In the genomic region with DNA sequence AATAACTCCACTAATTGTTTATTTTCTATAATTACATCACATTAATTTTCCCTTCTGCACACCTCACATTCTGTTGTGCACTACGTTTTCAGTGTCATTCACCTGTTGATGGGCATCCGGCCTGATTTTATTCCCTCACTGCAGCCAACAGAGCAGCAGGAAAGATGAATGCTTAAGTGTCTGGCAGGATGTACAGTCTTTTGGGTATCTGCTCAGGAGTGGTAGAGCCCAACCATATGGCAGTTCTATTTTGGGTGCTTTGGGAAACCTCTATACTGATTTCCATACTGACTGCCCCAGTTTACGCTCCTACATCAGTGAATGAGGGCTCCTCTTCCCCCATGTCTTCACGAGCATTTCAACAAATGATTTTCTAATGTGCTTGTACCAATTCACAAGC, we compare ENCODE assay signal across 24 mouse cellular contexts.
DNase-seq lines count a peak whose midpoint lies in the region; ATAC-seq and TF ChIP-seq lines count a peak whose summit lies in the region.
"Had no signal": no experiment of that assay in that cellular context is flagged by ENCODE, and none has a peak within 500 bp of the region (broad histone marks: within the 10 kb centered on the region; RNA-seq: fewer than 3 reads in every experiment).

No protein-coding gene starts in this region.

- TF ChIP-seq POLR2A in cerebellum, adult 2 months (IDR thresholded peaks at IDR 0.05; ENCODE audit: borderline replicate concordance, insufficient read depth, low read length), result no peak

- no peak for ATAC-seq in forebrain, embryonic 14.5 days
- ATAC-seq: activated CD4-positive, CD25-positive, alpha-beta regulatory T cell, adult 4 months had no signal

- peaks cover 2% of the 10 kb centered on the region; the same call in 1 of the 2 replicates for H3K4me1 ChIP-seq in cerebellum, adult 2 months (ENCODE audit: control insufficient read depth, insufficient read depth, low read length)
- no peaks in the 10 kb centered on the region for H3K4me1 ChIP-seq in forebrain, embryonic 14.5 days (ENCODE audit: control insufficient read depth, insufficient read depth, low read length)
- 0 out of 2 replicates have a peak, but pooled peaks cover 2% of the 10 kb centered on the region for H3K4me1 ChIP-seq in forebrain, embryonic 10.5 days
- H3K4me1 ChIP-seq: heart, embryonic 10.5 days; hindbrain, embryonic 15.5 days; liver, embryonic 13.5 days; midbrain, embryonic 12.5 days; neural tube, embryonic 15.5 days had no signal

- no peaks in the 10 kb centered on the region for H3K9me3 ChIP-seq in forebrain, embryonic 14.5 days (replicated peaks; ENCODE audit: control insufficient read depth, low read length)
- H3K9me3 ChIP-seq in forebrain, embryonic 10.5 days, result no peaks in the 10 kb centered on the region
- H3K9me3 ChIP-seq: embryonic facial prominence, embryonic 13.5 days; heart, embryonic 10.5 days; hindbrain, embryonic 15.5 days; liver, embryonic 13.5 days; midbrain, embryonic 12.5 days; neural tube, embryonic 15.5 days had no signal

- 9% methylated on average over 4 of the region's 4 CpGs for WGBS in cerebellum, adult 2 months
- 73% methylated on average over 4 of the region's 4 CpGs for WGBS in forebrain, embryonic 14.5 days
- 93% methylated on average over 4 of the region's 4 CpGs for WGBS in forebrain, embryonic 10.5 days

- no peak overlapping the region for H3K4me3 ChIP-seq in cerebellum, adult 2 months (replicated peaks; ENCODE audit: insufficient read depth, low read depth, low read length)
- no peak overlapping the region for H3K4me3 ChIP-seq in forebrain, embryonic 14.5 days (ENCODE audit: low read depth, low read length)
- H3K4me3 ChIP-seq in forebrain, embryonic 10.5 days, result no peak overlapping the region
- H3K4me3 ChIP-seq: embryonic facial prominence, embryonic 13.5 days; erythroblast, embryonic 14.5 days; heart, embryonic 10.5 days; hindbrain, embryonic 15.5 days; liver, embryonic 13.5 days; midbrain, embryonic 12.5 days; neural tube, embryonic 15.5 days had no signal

- peak; percentile 7 to 58 for DNase-seq in cerebellum, adult 2 months
- no peak for DNase-seq in cerebellum, adult 11 months
- peak; percentile 43 for DNase-seq in forebrain, embryonic 14.5 days (ENCODE audit: low spot score)
- DNase-seq in forebrain, embryonic 10.5 days (ENCODE audit: extremely low spot score, low spot score), result no peak
- DNase-seq in right cerebral cortex, adult 2 months (ENCODE audit: low spot score in 2 of 2), result peak; percentile 7 to 13
- DNase-seq in right cerebral cortex, postnatal 25 days, result no peak
- peak; percentile 9 to 81 for DNase-seq in left cerebral cortex, postnatal 25 days (ENCODE audit: low spot score in 2 of 2)
- no peak for DNase-seq in layer of hippocampus, postnatal 10 days (ENCODE audit: low spot score in 2 of 2)
- DNase-seq: adrenal gland, adult 8-10 months; embryo, embryonic 11 days; gastrocnemius, postnatal 10 days; heart, postnatal 4 days; kidney, adult 8-10 months; kidney, postnatal 36 days; liver, embryonic 13.5 days; lung, adult 2 months; thymus, postnatal 25 days had no signal

- intact Hi-C loops in left cerebral cortex, postnatal 25 days (cut with DNase I), result loop anchor here (5.0 kb wide), 1 partner anchor 63 kb away; no protein-coding TSS in a partner anchor

- no peak overlapping the region for H3K4me2 ChIP-seq in forebrain, embryonic 14.5 days (ENCODE audit: low read length)
- H3K4me2 ChIP-seq: embryonic facial prominence, embryonic 13.5 days; hindbrain, embryonic 15.5 days; liver, embryonic 13.5 days; midbrain, embryonic 12.5 days; neural tube, embryonic 15.5 days had no signal

- no peak overlapping the region for H3K9ac ChIP-seq in forebrain, embryonic 14.5 days (ENCODE audit: low read length)
- H3K9ac ChIP-seq: embryonic facial prominence, embryonic 13.5 days; hindbrain, embryonic 15.5 days; liver, embryonic 13.5 days; midbrain, embryonic 12.5 days; neural tube, embryonic 15.5 days had no signal

- no peaks in the 10 kb centered on the region for H3K27me3 ChIP-seq in cerebellum, adult 2 months (ENCODE audit: control insufficient read depth, insufficient read depth, low read length)
- no peaks in the 10 kb centered on the region for H3K27me3 ChIP-seq in forebrain, embryonic 14.5 days (replicated peaks; ENCODE audit: control insufficient read depth, insufficient read depth, low read length)
- no peaks in the 10 kb centered on the region for H3K27me3 ChIP-seq in forebrain, embryonic 10.5 days (ENCODE audit: poor library complexity, severe bottlenecking)
- H3K27me3 ChIP-seq: embryonic facial prominence, embryonic 13.5 days; hindbrain, embryonic 15.5 days; liver, embryonic 13.5 days; midbrain, embryonic 12.5 days; neural tube, embryonic 15.5 days had no signal

- H3K36me3 ChIP-seq in forebrain, embryonic 14.5 days (ENCODE audit: control insufficient read depth, insufficient read depth, low read length), result no peaks in the 10 kb centered on the region
- H3K36me3 ChIP-seq in forebrain, embryonic 10.5 days (replicated peaks), result no peaks in the 10 kb centered on the region
- H3K36me3 ChIP-seq: embryonic facial prominence, embryonic 13.5 days; heart, embryonic 10.5 days; hindbrain, embryonic 15.5 days; liver, embryonic 13.5 days; midbrain, embryonic 12.5 days; neural tube, embryonic 15.5 days had no signal

- no peak overlapping the region for H3K27ac ChIP-seq in cerebellum, adult 2 months (ENCODE audit: insufficient read depth, low read length)
- no peak overlapping the region for H3K27ac ChIP-seq in forebrain, embryonic 14.5 days (ENCODE audit: low read depth, low read length)
- H3K27ac ChIP-seq in forebrain, embryonic 10.5 days, result no peak overlapping the region
- H3K27ac ChIP-seq: embryonic facial prominence, embryonic 13.5 days; heart, embryonic 10.5 days; hindbrain, embryonic 15.5 days; liver, embryonic 13.5 days; midbrain, embryonic 12.5 days; neural tube, embryonic 15.5 days had no signal

- no peak for TF ChIP-seq CTCF in cerebellum, adult 2 months (IDR thresholded peaks at IDR 0.05; ENCODE audit: borderline replicate concordance, insufficient read depth, low read depth, low read length)

Comparison
In these comparisons a context has a peak if more than half of its experiments do, and no peak if none do; other contexts are left out.
1. DNase-seq: peak in cerebellum, adult 2 months (2 of 2), forebrain, embryonic 14.5 days (single experiment), right cerebral cortex, adult 2 months (2 of 2) and left cerebral cortex, postnatal 25 days (2 of 2); none in cerebellum, adult 11 months (single experiment), forebrain, embryonic 10.5 days (single experiment), right cerebral cortex, postnatal 25 days (single experiment) and layer of hippocampus, postnatal 10 days (0 of 2).